Mouse (Mus musculus) liver, embryonic 13.5 days (tissue): ENCODE measurements around the gene Syn1. TPM values are rescaled to one million over a fixed set of nuclear protein-coding genes. Genes with fewer than 3 reads are reported as not detected.

Source experiments
- microRNA-seq: library from miRNA; unstranded; fragments of <30 nt; microRNA quantifications from one replicate; pipeline ENCODE4, GENCODE M21; 2016
- polyA plus RNA-seq: library from polyadenylated mRNA; unstranded; fragments of >200 nt; fragmentation: Nextera tagmentation; extraction: Ambion mirVana; gene quantifications from 2 replicates; pipeline ENCODE4 v1.2.1, GENCODE M21; 2015

The Syn1 gene
- polyA plus RNA-seq, 1 experiment from 2014 or later, result 0.03 TPM

Small RNA genes lying within 50 kb of the gene (microRNA-seq; reads per million reads assigned to microRNA genes)
- gene Gm24824 (not detected), gene Mir5617 (not detected)

Other genes starting within 250 kb of the Syn1 start
- 32.0 and 36.7 TPM in 2 replicates for gene Cdk16, start 233.1 kb downstream of the Syn1 start, polyA plus RNA-seq
- 7.3 and 8.7 TPM in 2 replicates for gene Usp11, start 217.1 kb downstream of the Syn1 start, polyA plus RNA-seq
- 43.1 and 46.6 TPM in 2 replicates for gene Araf, start 123.2 kb downstream of the Syn1 start, polyA plus RNA-seq
- 3.1 and 3.3 TPM in 2 replicates for gene Timp1, start 50.8 kb downstream of the Syn1 start, polyA plus RNA-seq
- gene Cfp, start 10.6 kb upstream of the Syn1 start, polyA plus RNA-seq, result 18.6 and 19.3 TPM in 2 replicates
- 1.9 and 2.7 TPM in 2 replicates for gene Elk1, start 29.6 kb upstream of the Syn1 start, polyA plus RNA-seq
- 51.8 and 57.8 TPM in 2 replicates for gene Uxt, start 41.0 kb upstream of the Syn1 start, polyA plus RNA-seq
- gene Zfp182, start 141.3 kb upstream of the Syn1 start, polyA plus RNA-seq, result 2.0 TPM in 2 replicates
- gene Spaca5, start 147.4 kb upstream of the Syn1 start, polyA plus RNA-seq, result not detected in 2 replicates
- gene Zfp300, start 168.5 kb upstream of the Syn1 start, polyA plus RNA-seq, result 0.09 and 0.16 TPM in 2 replicates
- not detected in 2 replicates for gene Ssxa1, start 194.8 kb upstream of the Syn1 start, polyA plus RNA-seq